Mouse (Mus musculus) granulocyte monocyte progenitor cell, adult 5-6 weeks (primary cell): ENCODE results near the gene Krtap5-1. TPM values are rescaled to one million over a fixed set of nuclear protein-coding genes. Genes with fewer than 3 reads are reported as not detected.
"Not testable (repeated sequence)": the region's sequence is repeated elsewhere in the genome, so short reads cannot be mapped to it uniquely, and the experiment has no call there.

Experiments
- ATAC-seq: replicated peaks from 2 replicates; pipeline ENCODE4 v1.8.0; 2016; ENCODE audit warnings: mild to moderate bottlenecking, moderate TSS enrichment, inconsistent platforms; ENCODE audit not compliant: poor library complexity, severe bottlenecking
- total RNA-seq, 2 experiments: library from RNA; stranded (forward) in 1 of 2; stranded (reverse) in 1 of 2; fragments of 200-712, 200-1000 nt in 1 of 2; fragments of >200 nt in 1 of 2; fragmentation: Nextera tagmentation in 1 of 2; gene quantifications; 2 replicates each; pipeline ENCODE4 v1.2.3; 2014 to 2017

The Krtap5-1 gene
- total RNA-seq, 2 experiments from 2014 or later, result not detected

DNA sequence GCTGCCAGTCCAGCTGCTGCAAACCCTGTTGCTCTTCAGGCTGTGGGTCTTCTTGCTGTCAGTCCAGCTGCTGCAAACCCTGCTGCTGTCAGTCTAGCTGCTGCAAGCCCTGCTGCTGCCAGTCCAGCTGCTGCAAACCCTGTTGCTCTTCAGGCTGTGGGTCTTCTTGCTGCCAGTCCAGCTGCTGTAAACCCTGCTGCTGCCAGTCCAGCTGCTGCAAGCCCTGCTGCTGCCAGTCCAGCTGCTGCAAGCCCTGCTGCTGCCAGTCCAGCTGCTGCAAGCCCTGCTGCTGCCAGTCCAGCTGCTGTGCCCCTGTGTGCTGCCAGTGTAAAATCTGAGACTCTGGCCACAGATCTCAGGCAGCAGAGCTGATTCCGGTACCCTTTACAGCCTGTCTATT is 7.0 kb upstream of the Krtap5-1 start:
- ATAC-seq, result not testable (repeated sequence)

DNA sequence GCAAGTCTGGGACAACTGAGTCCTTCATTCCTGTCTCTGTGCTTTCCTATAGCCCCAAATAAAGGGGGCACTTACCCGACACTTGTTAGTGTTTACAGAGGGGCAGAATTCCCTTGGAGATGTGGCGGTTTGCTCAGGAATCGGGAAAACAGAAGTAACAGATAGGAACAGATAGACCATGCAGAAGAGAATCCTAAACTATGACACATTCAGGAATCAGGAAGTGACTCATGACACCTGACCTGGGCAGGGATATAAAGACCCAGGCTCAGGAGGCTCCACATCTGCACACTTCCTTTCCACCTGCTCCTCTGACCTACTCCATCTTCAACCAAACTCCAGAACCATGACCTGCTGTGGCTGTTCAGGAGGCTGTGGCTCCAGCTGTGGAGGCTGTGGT is 6.3 kb upstream of the Krtap5-1 start, which contains the start of gene Krtap5-4:
Krtap5-4 (plus strand) TSS at position 301 of the 400 bp plus-strand sequence.
- ATAC-seq, result no peak

DNA sequence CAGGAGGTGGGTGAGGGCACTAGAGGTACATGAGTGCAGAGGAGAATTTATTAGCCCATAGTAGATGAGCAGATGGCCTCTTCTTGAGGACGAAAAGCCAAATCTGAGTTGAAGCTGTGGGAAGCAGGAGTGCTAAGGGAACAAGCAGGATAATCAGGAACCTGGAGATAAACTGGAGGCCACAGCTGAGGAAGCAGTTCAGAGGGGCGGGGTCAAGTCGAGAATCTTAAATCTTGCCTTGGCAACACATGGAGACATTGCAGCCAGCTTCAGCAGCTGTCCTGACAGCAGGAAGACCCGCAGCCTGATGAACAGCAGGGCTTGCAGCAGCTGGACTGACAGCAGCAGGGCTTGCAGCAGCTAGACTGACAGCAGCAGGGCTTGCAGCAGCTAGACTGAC is 810 bp downstream of the Krtap5-1 start:
- ATAC-seq, result not testable (repeated sequence)

DNA sequence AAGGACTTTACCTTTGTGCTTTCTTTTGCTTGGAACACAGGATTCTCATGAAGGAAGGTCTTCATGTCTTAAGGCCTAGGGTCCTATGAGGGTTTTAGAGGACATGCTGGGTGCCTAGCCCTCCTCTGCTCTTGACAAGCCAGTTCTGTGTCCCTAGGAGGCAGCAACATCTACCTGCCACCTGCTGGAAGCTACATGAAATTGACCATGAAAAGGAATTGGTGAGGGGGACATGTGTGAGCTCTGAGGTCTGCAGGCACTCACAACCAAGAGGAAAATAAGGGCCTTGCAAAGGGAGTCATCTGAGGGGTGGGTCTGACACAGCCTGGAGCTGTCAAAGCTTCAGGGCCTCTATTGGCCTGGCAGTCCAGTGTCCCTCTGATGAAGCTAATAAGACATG is 1.5 kb downstream of the Krtap5-1 start:
- ATAC-seq, result no peak

DNA sequence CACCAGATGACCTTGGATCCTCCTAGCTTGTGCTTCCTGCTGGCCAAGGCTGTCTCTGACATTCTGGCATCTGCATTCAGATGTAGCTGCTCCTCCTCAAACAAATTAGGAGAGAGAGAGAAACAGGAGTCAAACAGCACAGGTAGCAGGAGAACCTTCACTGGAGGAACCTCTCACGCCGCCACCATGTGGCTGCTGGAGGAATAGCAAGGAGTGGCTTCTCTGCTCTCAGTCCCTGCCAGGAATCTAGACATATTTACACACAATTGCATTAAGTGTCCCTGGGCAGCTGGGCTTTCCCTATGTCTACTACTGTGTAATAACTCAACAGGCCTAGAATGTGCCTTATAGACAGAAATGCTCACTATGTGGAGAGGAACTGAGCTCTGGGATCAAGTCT is 3.1 kb downstream of the Krtap5-1 start:
- peak; percentile 86 for ATAC-seq

DNA sequence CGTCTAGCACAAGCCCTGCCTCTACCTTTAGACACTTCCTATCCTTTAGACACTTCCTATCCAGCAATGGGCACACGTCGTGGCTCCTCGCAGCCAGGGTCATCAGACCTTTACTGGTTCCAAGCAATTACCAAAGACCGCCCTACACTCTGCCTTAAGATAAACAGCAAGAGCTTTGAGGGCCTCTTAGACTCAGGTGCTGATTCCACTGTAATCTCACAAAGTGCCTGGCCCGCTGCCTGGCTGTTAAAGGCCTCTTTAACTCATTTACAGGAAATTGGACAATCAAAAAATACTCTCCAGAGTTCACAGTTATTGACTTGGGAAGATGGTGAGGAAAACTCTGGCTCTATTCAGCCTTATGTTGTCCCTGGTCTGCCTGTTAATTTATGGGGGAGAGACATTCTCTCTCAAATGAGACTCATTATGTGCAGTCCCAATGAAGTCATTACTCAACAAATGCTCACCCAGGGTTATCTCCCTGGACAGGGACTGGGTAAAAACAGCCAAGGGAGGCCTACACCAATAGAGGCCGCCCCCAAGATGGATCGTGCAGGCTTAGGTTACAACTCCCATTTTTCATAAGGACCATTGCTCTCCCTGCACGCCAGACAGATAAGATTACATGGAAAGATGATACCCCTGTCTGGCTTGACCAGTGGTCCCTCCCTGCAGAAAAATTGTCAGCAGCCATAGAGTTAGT is 10.9 kb downstream of the Krtap5-1 start:
- ATAC-seq, result not testable (repeated sequence)

DNA sequence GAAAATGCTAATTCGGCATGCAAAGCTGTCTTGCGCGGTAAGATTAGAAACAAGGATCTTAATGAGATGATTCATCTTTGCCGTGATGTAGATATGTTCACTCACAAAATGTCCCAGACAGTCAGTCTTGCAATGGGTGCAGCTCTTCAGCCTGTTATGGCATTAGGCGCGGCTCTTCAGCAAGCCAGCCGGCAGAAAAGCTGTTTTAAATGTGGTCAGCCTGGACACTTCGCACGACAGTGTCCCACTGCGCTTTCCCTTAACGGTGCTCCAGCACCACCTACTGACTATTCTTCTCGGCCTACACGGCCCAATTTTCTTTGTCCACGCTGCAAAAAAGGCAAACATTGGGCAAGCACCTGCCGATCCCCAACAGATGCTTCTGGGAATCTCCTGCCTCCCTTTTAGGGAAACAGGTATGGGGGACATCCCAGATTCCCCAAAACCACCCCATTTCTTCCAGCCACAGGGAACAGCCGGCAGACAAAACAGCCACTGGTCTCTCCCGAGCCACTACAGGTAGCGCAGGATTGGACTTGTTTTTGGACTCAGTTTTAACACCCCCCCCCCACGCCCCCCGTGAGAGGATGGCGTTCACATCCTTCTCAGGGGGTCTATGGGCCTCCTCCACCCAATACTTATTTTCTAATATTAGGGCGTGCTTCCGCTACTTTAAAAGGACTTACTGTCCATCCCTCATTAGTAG is 11.6 kb downstream of the Krtap5-1 start:
- ATAC-seq, result peak; percentile 45; the same call in 1 of the 2 replicates

DNA sequence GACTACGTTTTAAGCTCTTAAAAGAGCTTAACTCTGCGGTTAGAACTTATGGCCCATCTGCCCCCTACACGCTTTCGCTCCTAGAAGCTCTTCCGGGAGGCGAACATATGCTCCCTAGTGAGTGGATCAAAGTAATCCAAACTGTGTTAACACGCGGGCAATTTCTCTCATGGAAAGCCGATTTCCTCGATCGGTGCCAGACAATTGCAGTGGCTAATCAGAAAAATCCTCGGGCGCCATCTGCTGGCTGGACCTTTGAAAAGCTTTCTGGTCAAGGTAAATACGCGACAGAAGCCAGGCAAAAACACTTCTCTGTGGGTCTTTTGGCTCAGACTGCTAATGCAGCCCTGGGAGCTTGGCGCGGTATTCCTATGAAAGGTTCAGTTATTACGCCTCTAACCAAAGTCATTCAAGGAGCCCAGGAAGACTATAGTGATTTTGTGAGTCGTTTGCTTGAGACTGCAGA is 12.3 kb downstream of the Krtap5-1 start:
- ATAC-seq, result peak; percentile 60

DNA sequence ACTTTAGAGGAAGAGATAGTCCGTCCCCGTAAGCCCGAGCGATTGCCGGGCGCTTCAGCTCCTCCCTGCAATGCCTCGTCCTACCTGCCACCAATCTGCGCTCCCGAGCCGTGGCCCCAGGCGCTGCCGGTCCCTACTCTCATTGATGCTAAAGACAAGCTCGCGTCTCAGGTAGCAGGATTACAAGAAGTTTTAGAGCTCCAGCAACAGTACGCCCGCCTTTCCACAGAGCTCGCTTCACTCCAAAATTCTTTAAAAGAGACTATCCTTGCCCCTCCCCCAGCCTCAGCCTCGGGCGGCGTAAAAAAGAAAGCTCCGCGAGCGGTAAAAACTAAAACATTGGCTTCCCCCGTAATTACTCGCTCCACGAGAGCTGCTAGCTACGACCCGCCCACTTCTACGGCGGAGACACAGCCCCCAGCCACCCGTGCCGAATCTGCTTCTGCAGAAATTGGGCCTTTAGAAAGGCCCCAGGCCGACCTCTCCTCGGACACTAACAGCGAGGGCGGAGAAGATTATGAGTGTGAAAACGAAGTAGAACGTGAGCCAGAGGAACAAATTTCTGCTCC is 12.8 kb downstream of the Krtap5-1 start:
- peak; percentile 78 for ATAC-seq

DNA sequence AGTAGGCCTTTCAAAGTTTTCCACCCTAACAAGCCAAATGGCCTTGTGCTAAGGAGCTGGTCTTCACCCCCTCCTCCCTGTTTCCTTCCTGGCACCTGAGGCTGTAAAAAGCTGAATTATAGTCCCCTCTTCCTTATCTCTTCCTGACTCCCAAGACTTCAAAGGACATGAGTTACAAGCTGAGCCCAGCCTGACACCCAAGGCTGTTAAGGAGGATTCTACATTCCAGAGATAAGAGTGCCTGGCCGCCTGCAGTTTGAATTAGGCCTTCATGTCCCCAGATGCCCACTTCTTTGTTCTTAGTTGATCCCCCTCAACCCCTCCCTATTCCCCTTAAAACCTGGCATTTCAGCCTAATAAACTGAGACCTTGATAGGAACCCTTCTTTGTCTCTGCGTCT is 14.1 kb downstream of the Krtap5-1 start:
- ATAC-seq, result not testable (repeated sequence)

DNA sequence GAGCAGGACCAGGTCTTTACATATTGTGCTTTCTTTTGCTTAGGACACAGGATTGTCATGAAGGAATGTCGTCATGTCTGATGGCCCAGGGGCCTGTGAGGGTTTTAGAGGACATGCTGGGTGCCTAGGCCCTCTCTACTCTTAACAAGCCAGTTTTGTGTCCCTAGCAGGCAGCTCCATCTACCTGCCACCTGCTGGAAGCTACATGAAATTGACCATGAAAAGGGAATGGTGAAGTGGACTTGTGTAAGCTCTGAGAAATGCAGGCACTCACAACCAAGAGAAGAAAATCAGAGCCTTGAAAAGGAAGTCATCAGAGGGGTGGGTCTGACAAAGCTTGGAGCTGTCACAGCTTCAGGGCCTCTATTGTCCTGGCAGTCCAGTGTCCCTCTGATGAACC is 17.6 kb downstream of the Krtap5-1 start:
- not testable (repeated sequence) for ATAC-seq

DNA sequence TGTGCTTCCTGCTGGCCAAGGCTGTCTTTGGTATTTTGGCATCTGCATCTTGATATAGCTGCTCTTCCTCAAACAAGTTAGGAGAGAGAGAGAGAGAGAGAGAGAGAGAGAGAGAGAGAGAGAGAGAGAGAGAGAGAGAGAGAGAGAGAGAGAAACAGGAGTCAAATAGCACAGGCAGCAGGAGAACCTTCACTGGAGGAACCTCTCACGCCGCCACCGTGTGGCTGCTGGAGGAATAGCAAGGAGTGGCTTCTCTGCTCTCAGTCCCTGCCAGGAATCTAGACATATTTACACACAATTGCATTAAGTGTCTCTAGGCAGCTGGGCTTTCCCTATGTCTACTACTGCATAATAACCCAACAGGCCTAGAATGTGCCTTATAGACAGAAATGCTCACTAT is 18.7 kb downstream of the Krtap5-1 start:
- peak; percentile 91 for ATAC-seq

DNA sequence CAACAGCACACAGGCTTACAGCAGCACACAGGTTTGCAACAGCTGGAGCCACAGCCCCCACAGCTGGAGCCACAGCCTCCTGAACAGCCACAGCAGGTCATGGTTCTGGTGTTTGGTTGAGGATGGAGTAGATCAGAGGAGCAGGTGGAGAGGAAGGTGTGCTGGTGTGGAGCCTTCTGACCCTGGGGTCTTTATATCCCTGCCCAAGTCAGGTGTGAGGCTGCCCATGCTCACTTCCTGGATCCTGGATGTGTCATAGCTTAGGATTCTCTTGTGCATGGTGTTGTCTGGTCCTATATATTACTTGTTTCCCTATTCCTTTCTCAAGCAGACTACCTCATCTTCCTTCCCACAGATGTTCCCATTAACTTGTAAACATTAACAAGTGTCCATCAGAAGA is 22.7 kb downstream of the Krtap5-1 start, which contains the start of gene Gm4559:
Gm4559 (minus strand) TSS at position 101 of the 400 bp plus-strand sequence.
- ATAC-seq, result not testable (repeated sequence)

DNA sequence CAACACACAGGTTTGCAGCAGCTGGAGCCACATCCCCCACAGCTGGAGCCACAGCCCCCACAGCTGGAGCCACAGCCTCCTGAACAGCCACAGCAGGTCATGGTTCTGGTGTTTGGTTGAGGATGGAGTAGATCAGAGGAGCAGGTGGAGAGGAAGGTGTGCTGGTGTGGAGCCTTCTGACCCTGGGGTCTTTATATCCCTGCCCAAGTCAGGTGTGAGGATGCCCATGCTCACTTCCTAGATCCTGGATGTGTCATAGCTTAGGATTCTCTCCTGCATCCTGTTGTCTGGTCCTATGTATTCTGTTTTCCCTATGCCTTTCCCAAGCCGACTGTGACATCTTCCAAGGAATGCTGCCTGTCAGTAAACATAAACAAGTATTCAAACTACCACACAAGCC is 38.7 kb downstream of the Krtap5-1 start, which contains the start of gene Gm2431:
Gm2431 (minus strand) TSS at position 101 of the 400 bp plus-strand sequence.
- ATAC-seq, result not testable (repeated sequence)

DNA sequence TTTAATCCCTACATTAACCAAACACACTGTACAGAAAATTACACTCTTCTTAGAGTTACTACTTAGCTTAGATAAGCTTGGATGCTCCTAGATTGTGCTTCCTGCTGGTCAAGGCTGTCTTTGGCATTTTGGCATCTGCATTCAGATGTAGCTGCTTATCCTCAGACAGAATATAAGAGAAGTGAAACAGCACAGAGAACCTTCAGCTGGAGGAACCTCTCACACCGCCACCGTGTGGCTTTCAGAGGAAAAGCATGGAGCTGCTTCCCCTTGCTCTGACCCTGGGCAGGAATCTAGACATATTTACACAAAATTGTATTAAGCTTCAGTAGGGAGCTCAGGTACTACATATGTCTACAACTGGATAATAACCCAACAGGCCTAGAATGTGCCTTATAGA is 41.4 kb downstream of the Krtap5-1 start:
- ATAC-seq, result peak; percentile 97

DNA sequence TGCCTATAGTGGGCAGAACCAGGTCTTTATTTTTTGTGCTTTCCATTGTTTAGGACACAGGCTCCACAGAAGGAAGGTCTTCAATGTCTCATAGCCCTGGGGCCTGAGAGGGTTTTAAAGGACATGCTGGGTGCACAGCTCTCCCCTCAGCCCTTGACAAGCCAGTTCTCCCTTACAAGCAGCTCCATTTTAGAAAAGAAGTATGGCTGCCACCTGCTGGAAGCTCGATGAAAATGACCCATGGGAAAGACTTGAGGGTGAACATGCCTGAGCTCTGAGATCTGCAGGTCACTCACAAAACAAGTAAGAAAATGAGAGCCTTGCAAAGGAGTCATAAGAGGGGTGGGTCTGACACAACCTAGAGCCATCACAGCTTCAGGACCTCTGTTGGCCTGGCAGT is 47.1 kb downstream of the Krtap5-1 start:
- ATAC-seq, result no peak

Other genes with a start within 250 kb of the Krtap5-1 start
- 57.8 and 60.9 TPM in 2 replicates for gene Mob2, start 236.1 kb downstream of the Krtap5-1 start, total RNA-seq (2014; fragmentation: Nextera tagmentation)
- gene Mob2, start 236.1 kb downstream of the Krtap5-1 start, total RNA-seq (2017), result 51.2 and 63.4 TPM in 2 replicates
- gene Dusp8, start 201.3 kb downstream of the Krtap5-1 start, total RNA-seq (2014; fragmentation: Nextera tagmentation), result not detected in 2 replicates
- not detected in 2 replicates for gene Dusp8, start 201.3 kb downstream of the Krtap5-1 start, total RNA-seq (2017)
- gene Gm45618, start 176.4 kb downstream of the Krtap5-1 start, total RNA-seq (2014; fragmentation: Nextera tagmentation), result not detected in 2 replicates
- gene Gm45618, start 176.4 kb downstream of the Krtap5-1 start, total RNA-seq (2017), result not detected in 2 replicates
- not detected in 2 replicates for gene Gm39115, start 161.1 kb downstream of the Krtap5-1 start, total RNA-seq (2014; fragmentation: Nextera tagmentation)
- gene Gm39115, start 161.1 kb downstream of the Krtap5-1 start, total RNA-seq (2017), result not detected in 2 replicates
- not detected in 2 replicates for gene Gm45337, start 152.5 kb downstream of the Krtap5-1 start, total RNA-seq (2014; fragmentation: Nextera tagmentation)
- gene Gm45337, start 152.5 kb downstream of the Krtap5-1 start, total RNA-seq (2017), result not detected in 2 replicates
- not detected in 2 replicates for gene Gm29735, start 140.0 kb downstream of the Krtap5-1 start, total RNA-seq (2014; fragmentation: Nextera tagmentation)
- not detected in 2 replicates for gene Gm29735, start 140.0 kb downstream of the Krtap5-1 start, total RNA-seq (2017)
- gene Gm4553, start 131.4 kb downstream of the Krtap5-1 start, total RNA-seq (2014; fragmentation: Nextera tagmentation), result not detected in 2 replicates
- not detected in 2 replicates for gene Gm4553, start 131.4 kb downstream of the Krtap5-1 start, total RNA-seq (2017)
- gene Krtap5-2, start 121.1 kb downstream of the Krtap5-1 start, total RNA-seq (2014; fragmentation: Nextera tagmentation), result not detected in 2 replicates
- gene Krtap5-2, start 121.1 kb downstream of the Krtap5-1 start, total RNA-seq (2017), result not detected in 2 replicates
- gene Gm10153, start 106.7 kb downstream of the Krtap5-1 start, total RNA-seq (2014; fragmentation: Nextera tagmentation), result not detected in 2 replicates
- not detected in 2 replicates for gene Gm10153, start 106.7 kb downstream of the Krtap5-1 start, total RNA-seq (2017)
- not detected in 2 replicates for gene Krtap5-3, start 95.8 kb downstream of the Krtap5-1 start, total RNA-seq (2014; fragmentation: Nextera tagmentation)
- not detected in 2 replicates for gene Krtap5-3, start 95.8 kb downstream of the Krtap5-1 start, total RNA-seq (2017)
- gene Gm7579, start 85.3 kb downstream of the Krtap5-1 start, total RNA-seq (2014; fragmentation: Nextera tagmentation), result not detected in 2 replicates
- not detected in 2 replicates for gene Gm7579, start 85.3 kb downstream of the Krtap5-1 start, total RNA-seq (2017)
- not detected in 2 replicates for gene Krtap5-5, start 67.1 kb downstream of the Krtap5-1 start, total RNA-seq (2014; fragmentation: Nextera tagmentation)
- not detected in 2 replicates for gene Krtap5-5, start 67.1 kb downstream of the Krtap5-1 start, total RNA-seq (2017)
- gene Gm40460, start 56.0 kb downstream of the Krtap5-1 start, total RNA-seq (2014; fragmentation: Nextera tagmentation), result not detected in 2 replicates
- gene Gm40460, start 56.0 kb downstream of the Krtap5-1 start, total RNA-seq (2017), result not detected in 2 replicates
- not detected in 2 replicates for gene Gm2431, start 38.8 kb downstream of the Krtap5-1 start, total RNA-seq (2014; fragmentation: Nextera tagmentation)
- not detected in 2 replicates for gene Gm2431, start 38.8 kb downstream of the Krtap5-1 start, total RNA-seq (2017)
- not detected in 2 replicates for gene Gm4559, start 22.8 kb downstream of the Krtap5-1 start, total RNA-seq (2014; fragmentation: Nextera tagmentation)
- gene Gm4559, start 22.8 kb downstream of the Krtap5-1 start, total RNA-seq (2017), result not detected in 2 replicates
- not detected in 2 replicates for gene Krtap5-4, start 6.4 kb upstream of the Krtap5-1 start, total RNA-seq (2014; fragmentation: Nextera tagmentation)
- gene Krtap5-4, start 6.4 kb upstream of the Krtap5-1 start, total RNA-seq (2017), result not detected in 2 replicates
- gene Ifitm10, start 76.6 kb upstream of the Krtap5-1 start, total RNA-seq (2014; fragmentation: Nextera tagmentation), result 1.5 TPM in 1 of 2 replicates, not detected in the other
- not detected in 2 replicates for gene Ifitm10, start 76.6 kb upstream of the Krtap5-1 start, total RNA-seq (2017)
- not detected in 2 replicates for gene Gm49369, start 85.5 kb upstream of the Krtap5-1 start, total RNA-seq (2014; fragmentation: Nextera tagmentation)
- gene Gm49369, start 85.5 kb upstream of the Krtap5-1 start, total RNA-seq (2017), result 38.0 and 63.2 TPM in 2 replicates
- gene Ctsd, start 90.9 kb upstream of the Krtap5-1 start, total RNA-seq (2014; fragmentation: Nextera tagmentation), result 152 and 191 TPM in 2 replicates
- gene Ctsd, start 90.9 kb upstream of the Krtap5-1 start, total RNA-seq (2017), result 128 and 144 TPM in 2 replicates
- not detected in 2 replicates for gene Syt8, start 137.7 kb upstream of the Krtap5-1 start, total RNA-seq (2014; fragmentation: Nextera tagmentation)
- gene Syt8, start 137.7 kb upstream of the Krtap5-1 start, total RNA-seq (2017), result not detected in 2 replicates
- gene Tnni2, start 144.7 kb upstream of the Krtap5-1 start, total RNA-seq (2014; fragmentation: Nextera tagmentation), result 5.6 and 6.0 TPM in 2 replicates
- gene Tnni2, start 144.7 kb upstream of the Krtap5-1 start, total RNA-seq (2017), result 3.0 and 8.1 TPM in 2 replicates
- 41.4 and 58.5 TPM in 2 replicates for gene Lsp1, start 163.7 kb upstream of the Krtap5-1 start, total RNA-seq (2014; fragmentation: Nextera tagmentation)
- 50.3 and 51.9 TPM in 2 replicates for gene Lsp1, start 163.7 kb upstream of the Krtap5-1 start, total RNA-seq (2017)
- not detected in 2 replicates for gene Tnnt3, start 201.7 kb upstream of the Krtap5-1 start, total RNA-seq (2014; fragmentation: Nextera tagmentation)
- gene Tnnt3, start 201.7 kb upstream of the Krtap5-1 start, total RNA-seq (2017), result not detected in 2 replicates
- gene Mrpl23, start 235.6 kb upstream of the Krtap5-1 start, total RNA-seq (2014; fragmentation: Nextera tagmentation), result 20.4 and 53.9 TPM in 2 replicates
- gene Mrpl23, start 235.6 kb upstream of the Krtap5-1 start, total RNA-seq (2017), result 0.31 and 39.0 TPM in 2 replicates